Mouse (Mus musculus): ENCODE results near the gene Rhox6.
"Not testable (repeated sequence)": the region's sequence is repeated elsewhere in the genome, so short reads cannot be mapped to it uniquely, and the experiment has no call there.

The Rhox6 gene

DNA sequence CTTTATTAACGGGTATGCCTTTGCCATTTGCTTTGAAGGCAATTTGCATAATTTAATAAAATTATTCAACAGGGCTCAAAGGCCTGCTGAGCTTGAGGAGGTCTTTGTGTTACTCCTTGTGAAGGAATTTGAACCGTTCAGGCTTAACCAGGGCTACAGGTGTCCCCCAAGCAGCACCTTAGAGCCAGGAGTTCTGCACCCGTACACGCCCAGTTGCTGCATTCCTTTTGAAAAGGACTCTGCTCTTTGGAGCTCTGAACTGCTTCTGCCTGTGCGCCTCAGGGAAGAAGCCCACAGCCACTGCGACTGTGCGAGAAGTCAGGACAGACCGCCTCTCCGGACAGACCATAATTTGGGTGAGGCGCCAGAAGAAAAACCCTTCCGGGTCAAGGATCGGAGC is at the start of gene Rhox6:
Rhox6 (plus strand) TSS at position 301 of the 400 bp plus-strand sequence.
- DNase-seq (ENCODE audit: low read depth, low spot score) = not testable (repeated sequence)

GRCm38 (mm10) chrX:37807286-37808080 is 19.2 kb upstream of the Rhox6 start:
- no peak for DNase-seq (ENCODE audit: low read depth, low spot score)

DNA sequence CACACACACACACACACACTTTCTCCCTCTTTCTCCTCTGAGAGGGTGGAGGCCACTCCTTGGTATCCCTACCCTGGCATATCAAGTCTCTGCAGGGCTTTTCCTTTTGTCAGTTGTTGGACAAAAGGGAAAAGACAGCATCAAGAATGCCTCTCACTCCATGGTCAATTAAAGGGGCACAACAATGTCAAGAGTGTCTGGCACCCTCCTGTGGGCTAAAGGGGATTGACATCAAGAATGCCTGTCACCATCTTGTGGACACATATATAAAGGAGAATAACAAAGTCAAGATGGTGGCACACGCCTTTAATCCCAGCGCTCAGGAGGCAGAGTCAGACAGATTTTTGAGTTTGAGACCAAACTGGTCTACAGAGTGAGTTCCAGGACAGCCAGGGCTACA is 17.3 kb upstream of the Rhox6 start:
- no peak for DNase-seq (ENCODE audit: low read depth, low spot score)

DNA sequence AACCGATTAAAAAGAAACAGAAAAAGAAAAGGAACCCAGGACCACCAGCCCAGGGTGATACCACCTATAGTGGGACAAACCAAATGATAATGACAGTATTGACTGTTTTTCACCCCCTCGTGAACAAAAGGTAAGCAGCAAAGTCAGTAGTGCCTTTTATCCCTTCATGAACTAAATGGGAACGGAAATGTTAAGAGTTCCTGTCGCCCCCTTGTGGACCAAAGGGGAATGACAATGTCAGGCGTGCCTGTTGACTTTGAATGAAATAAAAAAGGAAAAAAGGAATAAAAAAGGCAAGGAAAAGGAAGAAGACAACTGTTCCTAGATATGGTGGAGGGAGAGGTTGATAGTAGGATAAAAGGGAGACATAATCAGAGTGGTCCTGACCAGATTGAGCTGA is 15.5 kb upstream of the Rhox6 start:
- peak; percentile 19 for DNase-seq (ENCODE audit: low read depth, low spot score)

DNA sequence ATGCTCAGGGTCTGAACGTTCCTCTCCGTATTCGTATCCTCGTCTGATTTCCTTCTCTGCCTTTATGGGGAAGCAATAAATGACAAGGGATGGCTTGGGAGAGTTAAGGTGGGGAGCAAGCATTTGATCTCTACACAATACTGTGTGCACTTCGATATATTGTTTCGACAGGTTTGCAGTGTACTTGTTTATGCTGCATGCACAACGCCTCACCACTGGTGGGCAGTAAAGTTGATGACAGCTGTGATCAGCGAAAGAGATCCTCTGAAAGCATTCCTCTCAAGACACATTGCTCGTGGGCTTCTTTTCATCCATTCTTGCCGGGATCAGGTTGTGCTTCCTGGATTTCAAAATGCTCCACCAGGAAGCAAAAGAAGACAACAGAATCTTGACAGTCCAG is 11.0 kb upstream of the Rhox6 start:
- DNase-seq (ENCODE audit: low read depth, low spot score) = no peak

DNA sequence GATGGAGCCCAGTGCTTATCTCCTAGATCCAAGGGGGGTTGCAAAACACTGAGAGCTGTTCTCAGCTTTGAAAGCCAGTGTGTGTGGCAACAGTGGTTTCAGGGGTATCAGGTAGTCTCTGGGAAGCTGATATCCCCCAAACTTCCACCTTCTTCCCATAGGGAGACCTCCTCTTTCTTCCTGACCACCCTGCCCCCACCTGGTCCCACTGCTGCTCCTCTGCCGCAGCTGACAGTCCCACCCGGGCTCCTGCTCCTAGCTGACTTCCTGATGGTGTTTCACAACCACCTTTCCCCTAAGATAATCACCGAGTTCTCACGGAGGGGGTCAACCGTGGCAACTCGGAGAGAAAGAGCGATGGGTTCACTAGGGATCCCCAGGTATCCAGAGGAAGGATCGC is 4.7 kb downstream of the Rhox6 start, which contains the start of gene Rhox7a:
Rhox7a (plus strand) TSS at position 301 of the 400 bp plus-strand sequence.
- not testable (repeated sequence) for DNase-seq (ENCODE audit: low read depth, low spot score)

- DNase-seq (ENCODE audit: low read depth, low spot score) = no peak
These were observed 44.9 kb downstream of the Rhox6 start for GRCm38 (mm10) chrX:37871641-37872040.

DNA sequence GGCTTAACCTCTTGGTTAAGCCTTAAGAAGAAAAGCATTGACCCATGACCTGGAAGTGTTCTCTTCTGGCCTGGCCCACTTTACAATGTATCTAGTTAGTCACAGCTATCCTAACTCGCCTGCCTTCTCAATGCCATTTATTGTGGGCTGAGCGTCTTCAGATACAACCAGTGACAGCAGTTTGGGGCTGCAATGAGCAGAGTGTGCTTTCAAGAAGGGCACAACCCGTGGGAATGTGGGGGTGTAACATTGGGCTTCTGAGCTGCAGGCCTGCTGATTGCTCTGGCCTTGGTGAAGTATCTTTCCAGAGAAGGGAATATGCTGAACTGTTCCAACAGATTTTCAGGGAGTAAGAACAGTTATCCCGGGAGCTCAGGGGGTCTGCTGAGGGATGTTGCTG is 52.1 kb downstream of the Rhox6 start, which contains the start of gene Rhox8:
Rhox8 (minus strand) TSS at position 101 of the 400 bp plus-strand sequence.
- no peak for DNase-seq (ENCODE audit: low read depth, low spot score)
